Mouse (Mus musculus) macrophage (primary cell): ENCODE results near the gene Prrx2. TPM values are rescaled to one million over a fixed set of nuclear protein-coding genes. Genes with fewer than 3 reads are reported as not detected.

Experiments used
- H3K27ac ChIP-seq: fragments of 350-480 bp; formaldehyde crosslinking; 2 replicates; pipeline ENCODE4 v1.9.0; 2021
- H3K36me3 ChIP-seq: fragments of 350-480 bp; formaldehyde crosslinking; 2 replicates; pipeline ENCODE4 v1.9.0; 2021; ENCODE audit errors: inconsistent target
- H3K4me3 ChIP-seq: fragments of 350-480 bp; formaldehyde crosslinking; 2 replicates; pipeline ENCODE4 v1.9.0; 2021; ENCODE audit errors: inconsistent target
- H3K79me2 ChIP-seq: fragments of 350-480 bp; formaldehyde crosslinking; 2 replicates; pipeline ENCODE4 v1.9.0; 2021; ENCODE audit errors: inconsistent target
- whole genome bisulfite sequencing: methylation state at CpG from one replicate; pipeline ENCODE4 v1.1.7; 2026; ENCODE audit warnings: inconsistent platforms; ENCODE audit not compliant: missing documents; 5-methylcytosine and 5-hydroxymethylcytosine counted together
- polyA plus RNA-seq: library from polyadenylated mRNA; stranded (reverse); fragments of 250-400 nt; gene quantifications from 3 replicates; pipeline ENCODE4 v1.2.4, GENCODE M21; 2018; ENCODE audit warnings: inconsistent platforms

The Prrx2 gene
- polyA plus RNA-seq, 1 experiment from 2014 or later, result not detected

DNA sequence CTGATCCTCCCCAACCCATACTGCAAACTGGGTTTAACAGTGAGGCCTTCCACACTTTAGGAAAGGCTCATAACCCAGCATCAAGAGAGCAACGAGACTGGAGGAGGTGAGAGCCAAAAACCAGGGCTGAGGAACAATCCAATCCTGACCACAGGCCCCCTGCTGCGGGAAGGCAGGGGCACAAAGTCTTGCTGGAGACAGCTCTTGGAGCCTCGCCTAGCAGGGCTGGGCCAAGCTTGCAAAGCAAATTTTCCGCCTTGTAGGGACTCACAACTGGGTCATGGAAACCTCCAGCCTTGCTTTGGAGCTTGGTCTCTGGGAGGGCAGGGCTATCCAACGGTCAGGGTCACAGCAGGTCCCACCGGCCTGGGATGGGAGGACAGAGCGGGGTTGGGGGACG is 36.1 kb downstream of the Prrx2 start:
- H3K4me3 ChIP-seq, result no peak overlapping the region
- H3K79me2 ChIP-seq, result no peaks in the 10 kb centered on the region
- H3K27ac ChIP-seq, result no peak overlapping the region
- no peaks in the 10 kb centered on the region for H3K36me3 ChIP-seq
- WGBS, result 83% methylated on average over 6 of the region's 8 CpGs

GRCm38 (mm10) chr2:30872669-30873068 is 37.9 kb downstream of the Prrx2 start:
- 89% methylated on average over 6 of the region's 6 CpGs for WGBS
- no peak overlapping the region for H3K4me3 ChIP-seq
- H3K36me3 ChIP-seq, result no peaks in the 10 kb centered on the region
- H3K79me2 ChIP-seq, result no peaks in the 10 kb centered on the region
- no peak overlapping the region for H3K27ac ChIP-seq

- no peaks in the 10 kb centered on the region for H3K36me3 ChIP-seq
- whole genome bisulfite sequencing, result 82% methylated on average over 10 of the region's 10 CpGs
- no peak overlapping the region for H3K27ac ChIP-seq
- no peak overlapping the region for H3K4me3 ChIP-seq
- H3K79me2 ChIP-seq, result no peaks in the 10 kb centered on the region
Measured at GRCm38 (mm10) chr2:30874445-30874844, 39.7 kb downstream of the Prrx2 start.

DNA sequence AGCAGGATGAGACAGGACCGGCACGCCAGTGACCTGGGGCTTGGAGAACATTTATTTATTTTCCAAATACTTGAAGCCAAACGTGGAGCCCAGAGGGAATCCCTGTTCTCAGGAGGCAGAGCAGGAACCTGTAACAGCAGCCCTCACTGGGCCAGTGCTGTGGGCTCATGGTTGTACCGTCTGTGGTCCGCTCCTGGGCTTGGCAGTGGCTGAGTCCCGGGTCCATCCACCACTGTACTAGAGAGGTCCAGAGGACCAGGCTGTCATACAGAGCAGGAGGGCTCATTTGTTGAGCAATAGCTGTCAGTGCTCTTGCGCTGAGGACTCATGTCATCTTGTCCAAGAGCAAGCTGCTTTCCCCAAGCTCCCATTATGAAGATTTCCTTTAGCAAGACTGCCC is 40.3 kb downstream of the Prrx2 start:
- H3K36me3 ChIP-seq, result no peaks in the 10 kb centered on the region
- no peaks in the 10 kb centered on the region for H3K79me2 ChIP-seq
- H3K4me3 ChIP-seq, result no peak overlapping the region
- H3K27ac ChIP-seq, result no peak overlapping the region
- WGBS, result 91% methylated on average over 7 of the region's 7 CpGs

GRCm38 (mm10) chr2:30875621-30876432 is 41.1 kb downstream of the Prrx2 start:
- 83% methylated on average over 9 of the region's 11 CpGs for WGBS
- no peaks in the 10 kb centered on the region for H3K79me2 ChIP-seq

DNA sequence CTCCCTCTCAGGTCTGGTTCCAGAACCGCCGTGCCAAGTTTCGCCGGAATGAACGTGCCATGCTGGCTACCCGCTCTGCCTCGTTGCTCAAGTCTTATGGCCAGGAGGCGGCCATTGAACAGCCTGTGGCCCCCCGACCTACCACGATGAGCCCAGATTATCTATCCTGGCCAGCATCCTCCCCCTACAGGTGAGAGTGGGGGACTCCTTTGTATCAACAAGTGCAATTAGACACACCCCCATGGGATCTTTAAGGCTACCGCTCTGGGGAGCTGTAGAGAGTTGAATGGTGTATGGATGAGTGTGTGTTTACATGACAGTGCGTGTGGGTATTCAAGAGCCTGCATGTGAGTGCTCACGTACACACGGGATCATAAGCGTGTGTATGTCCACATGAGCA is 44.7 kb downstream of the Prrx2 start:
- no peaks in the 10 kb centered on the region for H3K79me2 ChIP-seq
- H3K36me3 ChIP-seq, result no peaks in the 10 kb centered on the region
- H3K4me3 ChIP-seq, result no peak overlapping the region
- no peak overlapping the region for H3K27ac ChIP-seq
- WGBS, result 95% methylated on average over 15 of the region's 15 CpGs

More at GRCm38 (mm10) chr2:30875621-30876432, 41.1 kb downstream of the Prrx2 start:
- Histone ChIP-seq H3K36me3 (no peaks in the 10 kb centered on the region), H3K4me3 (no peak overlapping the region), H3K27ac (no peak overlapping the region)

GRCm38 (mm10) chr2:30881215-30881614 is 46.4 kb downstream of the Prrx2 start:
- Histone ChIP-seq H3K27ac (no peak overlapping the region), H3K79me2 (no peaks in the 10 kb centered on the region), H3K4me3 (no peak overlapping the region), H3K36me3 (no peaks in the 10 kb centered on the region)
- WGBS, result 84% methylated on average over 7 of the region's 7 CpGs

DNA sequence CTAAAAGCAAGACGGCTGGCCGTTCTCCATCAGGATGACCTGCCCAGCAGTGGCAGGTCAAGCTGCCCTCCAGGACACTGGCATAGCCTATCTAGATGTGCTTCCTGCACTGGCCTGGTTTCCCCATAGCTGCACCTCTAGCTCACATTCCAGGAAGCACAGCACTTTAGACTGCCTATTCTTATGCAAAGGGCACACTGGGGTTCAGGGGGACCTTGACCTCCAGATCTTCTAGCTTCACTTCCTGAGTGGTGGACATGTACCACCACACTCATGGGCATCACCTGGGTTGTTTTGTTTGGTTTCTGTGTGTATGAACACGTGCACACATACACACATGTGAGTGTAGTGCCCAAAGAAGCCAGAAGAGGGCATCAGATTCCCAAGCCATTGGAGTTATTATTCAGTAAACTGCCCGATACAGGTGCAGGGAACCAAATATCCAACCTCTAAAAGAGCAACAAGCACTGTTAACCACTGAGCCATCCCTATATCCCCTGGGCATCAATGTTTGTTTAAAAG is 50.1 kb downstream of the Prrx2 start:
- no peaks in the 10 kb centered on the region for H3K36me3 ChIP-seq
- WGBS, result 100% methylated on average over 3 of the region's 4 CpGs
- H3K79me2 ChIP-seq, result no peaks in the 10 kb centered on the region
- no peak overlapping the region for H3K4me3 ChIP-seq
- H3K27ac ChIP-seq, result no peak overlapping the region

DNA sequence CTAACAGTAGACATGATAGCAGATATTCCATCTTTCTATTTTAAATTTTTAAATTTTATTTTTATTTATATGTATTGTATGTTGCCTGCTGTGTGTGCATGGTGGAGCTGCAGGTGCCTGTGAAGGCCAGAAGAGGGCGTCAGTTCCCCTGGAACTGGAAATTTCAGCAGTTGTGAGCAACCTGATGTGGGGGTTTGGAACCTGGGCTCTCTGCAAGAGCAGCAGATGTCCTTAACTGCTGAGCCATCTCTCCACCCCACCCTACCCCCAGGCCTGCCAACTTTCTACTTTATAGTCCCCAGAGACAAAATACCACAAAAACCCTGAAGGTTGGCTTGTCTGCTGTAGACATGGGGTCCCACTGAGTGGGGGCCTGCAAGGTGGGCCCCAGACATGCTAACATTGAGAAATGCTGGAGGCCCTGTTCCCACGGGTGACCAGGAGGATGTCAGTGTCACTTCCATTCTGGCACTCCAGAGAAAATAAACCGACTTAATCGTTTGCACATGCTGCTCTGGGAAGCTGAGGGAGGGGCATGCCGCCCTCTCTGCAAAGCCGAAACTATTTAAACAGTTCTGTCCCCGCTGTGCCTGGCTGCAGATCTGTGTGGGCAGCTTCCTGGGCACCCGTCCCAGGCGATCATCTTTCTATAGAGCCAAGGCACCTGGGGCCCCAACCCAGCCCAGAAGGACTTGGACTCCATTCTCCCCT is 50.8 kb downstream of the Prrx2 start:
- Histone ChIP-seq H3K79me2 (no peaks in the 10 kb centered on the region), H3K27ac (no peak overlapping the region), H3K36me3 (no peaks in the 10 kb centered on the region), H3K4me3 (no peak overlapping the region)
- WGBS, result 86% methylated on average over 9 of the region's 9 CpGs

DNA sequence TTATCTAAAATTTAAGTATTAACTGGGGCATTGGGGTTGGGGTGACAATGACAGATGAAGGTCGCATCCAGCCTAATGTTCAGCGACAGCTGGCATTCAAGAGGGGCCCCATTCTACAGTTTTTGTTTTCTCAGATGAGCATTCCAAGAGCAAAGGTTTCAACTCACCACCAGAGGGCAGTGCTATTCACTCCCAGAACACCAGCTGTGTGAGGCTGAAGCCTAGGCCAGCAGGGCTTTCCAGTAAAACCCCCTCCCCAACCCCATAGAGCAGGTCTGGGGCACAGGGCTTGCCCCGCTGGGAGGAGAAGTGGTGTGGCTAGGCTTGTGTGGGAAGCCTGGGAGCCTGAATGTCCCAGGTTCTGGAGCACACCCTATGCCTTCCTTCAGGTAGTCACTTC is 56.2 kb downstream of the Prrx2 start:
- no peak overlapping the region for H3K27ac ChIP-seq
- no peaks in the 10 kb centered on the region for H3K36me3 ChIP-seq
- H3K4me3 ChIP-seq, result no peak overlapping the region
- WGBS, result 21% methylated on average over 3 of the region's 3 CpGs
- H3K79me2 ChIP-seq, result no peaks in the 10 kb centered on the region

GRCm38 (mm10) chr2:30893399-30893798 is 58.6 kb downstream of the Prrx2 start:
- no peak overlapping the region for H3K4me3 ChIP-seq
- WGBS, result 79% methylated on average over 6 of the region's 6 CpGs

GRCm38 (mm10) chr2:30893946-30894345 is 59.2 kb downstream of the Prrx2 start:
- Histone ChIP-seq H3K27ac (no peak overlapping the region), H3K79me2 (no peaks in the 10 kb centered on the region), H3K36me3 (no peaks in the 10 kb centered on the region), H3K4me3 (no peak overlapping the region)
- WGBS, result 96% methylated on average over 7 of the region's 7 CpGs

More at GRCm38 (mm10) chr2:30893399-30893798, 58.6 kb downstream of the Prrx2 start:
- no peaks in the 10 kb centered on the region for H3K79me2 ChIP-seq
- H3K27ac ChIP-seq, result no peak overlapping the region
- no peaks in the 10 kb centered on the region for H3K36me3 ChIP-seq

GRCm38 (mm10) chr2:30897291-30897690 is 62.5 kb downstream of the Prrx2 start:
- no peaks in the 10 kb centered on the region for H3K36me3 ChIP-seq
- H3K27ac ChIP-seq, result no peak overlapping the region
- H3K4me3 ChIP-seq, result no peak overlapping the region
- no peaks in the 10 kb centered on the region for H3K79me2 ChIP-seq
- WGBS, result 49% methylated on average over 6 of the region's 6 CpGs

GRCm38 (mm10) chr2:30899397-30900069 is 64.8 kb downstream of the Prrx2 start:
- H3K4me3 ChIP-seq, result no peak overlapping the region
- WGBS, result 90% methylated on average over 14 of the region's 14 CpGs
- H3K36me3 ChIP-seq, result no peaks in the 10 kb centered on the region
- H3K27ac ChIP-seq, result no peak overlapping the region
- no peaks in the 10 kb centered on the region for H3K79me2 ChIP-seq
